Mouse (Mus musculus) layer of hippocampus, adult 9-11 months (tissue): ENCODE measurements at regions not wholly inside any gene's neighbourhood (a gene's known extent, or its start where the extent isn't known, plus 50 kb on each side); places are given as distances from the start of the nearest gene placed in this dataset.
A peak's percentile ranks its signal among the peaks of the same experiment; 100 is the strongest.

Experiments
- DNase-seq: peaks from one replicate; pipeline ENCODE4 v3.0.0; 2022

DNA sequence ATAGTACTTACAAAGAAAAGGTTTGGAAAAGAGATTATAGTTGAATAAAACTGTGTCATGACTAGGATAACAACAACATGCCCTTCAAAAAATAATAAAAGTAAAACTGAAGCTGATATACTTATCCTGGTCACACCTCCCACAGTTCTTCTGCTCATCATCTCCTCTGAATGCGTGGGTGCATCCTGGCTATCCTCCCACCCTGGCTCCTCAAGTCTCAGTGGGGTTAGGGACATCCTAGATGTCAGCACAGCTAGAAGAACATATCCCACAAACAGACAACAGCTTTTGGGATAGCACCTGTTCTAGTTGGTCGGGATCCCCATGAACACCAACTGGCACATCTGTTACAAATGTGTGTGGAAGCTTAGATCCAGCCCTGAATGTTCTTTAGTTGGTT, 786.7 kb upstream of the Brinp3 start:
- peak; percentile 32 for DNase-seq
